Mouse (Mus musculus): ENCODE results near the gene Mef2b.

- TF ChIP-seq CTCF (IDR thresholded peaks at IDR 0.05; ENCODE audit: low read depth) (no peak), EP300 (optimal IDR thresholded peaks at IDR 0.05) (no peak)
Measured at GRCm38 (mm10) chr8:70216566-70216965, 77.1 kb downstream of the Mef2b start.

Measured in stomach, postnatal 0 days (tissue).